Mouse (Mus musculus) C2C12 (cell line): ENCODE results near the gene Mrpl44. TPM values are rescaled to one million over a fixed set of nuclear protein-coding genes. Genes with fewer than 3 reads are reported as not detected.

ENCODE experiments used
- H3K27me3 ChIP-seq: one replicate; pipeline ENCODE4 v1.6.1; 2011; ENCODE audit not compliant: control insufficient read depth, insufficient read depth, insufficient read length
- H3K36me3 ChIP-seq: one replicate; pipeline ENCODE4 v1.6.1; 2011; ENCODE audit not compliant: control insufficient read depth, insufficient read depth
- H3K4me3 ChIP-seq: one replicate; pipeline ENCODE4 v1.5.1; 2011; ENCODE audit warnings: mild to moderate bottlenecking, control low read depth; ENCODE audit not compliant: poor library complexity, insufficient read depth, severe bottlenecking
- H3K79me2 ChIP-seq: one replicate; pipeline ENCODE4 v1.6.1; 2011; ENCODE audit not compliant: control insufficient read depth, insufficient read depth
- H3K79me3 ChIP-seq: one replicate; pipeline ENCODE4 v1.6.1; 2011; ENCODE audit warnings: low read depth, control low read depth
- H3ac ChIP-seq: one replicate; pipeline ENCODE3; 2011; ENCODE audit warnings: low read depth; ENCODE audit not compliant: control insufficient read depth, insufficient read length
- CEBPB ChIP-seq: IDR thresholded peaks from one replicate; pipeline ENCODE4 v1.6.1; 2011; ENCODE audit warnings: low read depth, mild to moderate bottlenecking, control low read depth, moderate library complexity
- CTCF ChIP-seq: IDR thresholded peaks from one replicate; pipeline ENCODE4 v1.5.1; 2011; ENCODE audit not compliant: control insufficient read depth, insufficient read depth, insufficient read length
- FOSL1 ChIP-seq: IDR thresholded peaks from one replicate; pipeline ENCODE4 v1.8.0; 2011; ENCODE audit warnings: mild to moderate bottlenecking, low read length; ENCODE audit not compliant: poor library complexity, insufficient read depth, severe bottlenecking
- MAX ChIP-seq: IDR thresholded peaks from one replicate; pipeline ENCODE4 v1.6.1; 2011; ENCODE audit warnings: mild to moderate bottlenecking, control low read depth
- MYOD1 ChIP-seq: IDR thresholded peaks from one replicate; pipeline ENCODE4 v1.6.1; 2011; ENCODE audit warnings: low read depth; ENCODE audit not compliant: control insufficient read depth, insufficient read length
- MYOG ChIP-seq: IDR thresholded peaks from one replicate; pipeline ENCODE4 v1.6.1; 2011; ENCODE audit not compliant: control insufficient read depth, insufficient read length; ENCODE audit errors: extremely low read depth
- USF1 ChIP-seq: IDR thresholded peaks from one replicate; pipeline ENCODE4 v1.6.1; 2011; ENCODE audit warnings: low read depth, mild to moderate bottlenecking, control low read depth, moderate library complexity
- polyA plus RNA-seq: library from polyadenylated mRNA; unstranded; fragments of >200 nt; fragmentation: generic; extraction: Trizol; gene quantifications from one replicate; pipeline ENCODE4 v1.2.1, GENCODE M21; 2012; ENCODE audit warnings: missing spikeins

Mrpl44 gene
- polyA plus RNA-seq, 1 experiment, result 22.8 TPM

DNA sequence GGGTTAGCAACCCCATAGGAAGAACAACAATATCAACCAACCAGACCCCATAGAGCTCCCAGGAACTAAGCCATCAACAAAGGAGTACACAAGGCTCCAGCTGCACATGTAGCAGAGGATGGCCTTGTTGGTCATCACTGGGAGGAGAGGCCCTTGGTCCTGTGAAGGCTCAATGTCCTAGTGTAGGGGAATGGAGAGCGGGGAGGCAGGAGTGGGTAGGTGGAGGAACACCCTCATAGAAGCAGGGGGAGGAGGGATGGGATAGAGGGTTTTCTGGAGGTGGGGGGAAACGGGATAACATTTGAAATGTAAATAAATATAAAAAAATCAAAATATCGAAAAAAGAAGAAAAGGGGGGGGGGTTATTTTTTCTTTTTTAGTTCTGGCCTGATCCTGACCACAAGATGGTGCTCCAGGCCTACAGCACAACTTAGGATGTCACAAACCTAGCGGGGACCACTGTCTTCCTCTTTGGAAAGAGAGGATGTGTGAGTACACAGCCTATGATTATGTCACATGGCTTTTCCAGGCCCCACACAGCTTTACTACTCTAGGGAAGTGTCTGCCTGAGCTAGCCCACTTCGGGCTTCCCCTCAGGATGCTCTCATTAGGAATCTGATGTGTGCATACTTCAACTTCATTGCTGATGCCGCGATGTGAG, 10.6 kb downstream of the Mrpl44 start:
- no peak for TF ChIP-seq MYOG
- TF ChIP-seq CEBPB, result no peak
- TF ChIP-seq MYOD1, result no peak
- no peak for TF ChIP-seq FOSL1
- TF ChIP-seq CTCF, result no peak
- no peak for TF ChIP-seq USF1
- TF ChIP-seq MAX, result no peak
- Histone ChIP-seq H3K79me2 (no peaks in the 10 kb centered on the region), H3K27me3 (no peaks in the 10 kb centered on the region), H3K4me3 (no peak overlapping the region), H3K36me3 (peaks cover 16% of the 10 kb centered on the region), H3ac (no peak overlapping the region), H3K79me3 (no peaks in the 10 kb centered on the region)

DNA sequence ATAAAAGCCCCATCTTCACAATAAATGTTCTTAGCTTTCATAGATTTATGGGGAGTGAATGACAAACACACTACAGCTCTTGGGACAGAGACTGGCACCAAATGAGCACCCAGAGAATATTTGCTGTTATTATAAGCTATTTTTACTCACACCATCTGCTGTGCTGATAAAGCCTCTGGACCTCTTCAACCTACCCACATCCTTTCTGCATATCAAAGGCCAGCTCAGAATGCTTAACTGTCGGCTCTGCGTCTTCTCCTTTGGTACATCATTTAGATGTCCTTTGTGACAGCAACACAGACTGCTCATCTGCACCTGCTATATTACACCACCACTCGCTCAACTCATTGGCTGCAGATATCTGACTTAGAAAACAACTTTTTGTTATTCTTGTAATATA, 21.3 kb downstream of the Mrpl44 start:
- no peaks in the 10 kb centered on the region for H3K79me3 ChIP-seq
- no peak overlapping the region for H3ac ChIP-seq
- TF ChIP-seq MYOD1, result no peak
- no peak for TF ChIP-seq CTCF
- TF ChIP-seq MAX, result no peak
- no peak for TF ChIP-seq MYOG
- TF ChIP-seq CEBPB, result no peak
- TF ChIP-seq USF1, result no peak
- no peak for TF ChIP-seq FOSL1
- H3K79me2 ChIP-seq, result no peaks in the 10 kb centered on the region
- H3K36me3 ChIP-seq, result no peaks in the 10 kb centered on the region
- H3K27me3 ChIP-seq, result no peaks in the 10 kb centered on the region
- H3K4me3 ChIP-seq, result no peak overlapping the region

- Histone ChIP-seq H3K79me2 (no peaks in the 10 kb centered on the region), H3K4me3 (no peak overlapping the region), H3K36me3 (no peaks in the 10 kb centered on the region), H3K27me3 (no peaks in the 10 kb centered on the region), H3ac (no peak overlapping the region), H3K79me3 (no peaks in the 10 kb centered on the region)
- TF ChIP-seq MYOD1 (no peak), MAX (no peak), CTCF (no peak)
Measured at GRCm38 (mm10) chr1:79802858-79803427, 27.1 kb downstream of the Mrpl44 start.

DNA sequence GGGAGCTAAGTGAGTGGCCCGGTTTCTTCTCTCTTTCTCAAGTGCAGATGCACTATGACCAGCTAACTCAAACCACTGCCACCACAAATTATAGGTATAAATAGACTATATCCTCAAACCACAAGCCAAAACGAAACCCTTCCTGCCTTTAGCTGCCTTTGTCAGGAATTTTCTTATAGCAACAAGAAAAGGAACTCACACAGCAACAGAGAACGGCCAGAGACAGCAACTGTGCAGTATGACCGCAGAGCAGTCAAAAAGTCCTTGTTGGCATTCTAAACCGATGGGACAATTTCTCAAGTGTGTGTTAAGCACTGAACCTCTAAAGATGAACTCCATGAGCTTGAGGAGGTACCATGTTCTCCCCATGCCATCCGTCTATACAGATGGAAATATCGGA, 27.8 kb downstream of the Mrpl44 start:
- TF ChIP-seq USF1 (no peak), CEBPB (no peak), MYOG (no peak), MAX (no peak), FOSL1 (no peak), CTCF (no peak), MYOD1 (no peak)
- Histone ChIP-seq H3ac (no peak overlapping the region), H3K36me3 (no peaks in the 10 kb centered on the region), H3K27me3 (no peaks in the 10 kb centered on the region), H3K79me2 (no peaks in the 10 kb centered on the region), H3K79me3 (no peaks in the 10 kb centered on the region), H3K4me3 (no peak overlapping the region)

- no peaks in the 10 kb centered on the region for H3K27me3 ChIP-seq
- H3K4me3 ChIP-seq, result no peak overlapping the region
Measured at GRCm38 (mm10) chr1:79806865-79807264, 31.0 kb downstream of the Mrpl44 start.

DNA sequence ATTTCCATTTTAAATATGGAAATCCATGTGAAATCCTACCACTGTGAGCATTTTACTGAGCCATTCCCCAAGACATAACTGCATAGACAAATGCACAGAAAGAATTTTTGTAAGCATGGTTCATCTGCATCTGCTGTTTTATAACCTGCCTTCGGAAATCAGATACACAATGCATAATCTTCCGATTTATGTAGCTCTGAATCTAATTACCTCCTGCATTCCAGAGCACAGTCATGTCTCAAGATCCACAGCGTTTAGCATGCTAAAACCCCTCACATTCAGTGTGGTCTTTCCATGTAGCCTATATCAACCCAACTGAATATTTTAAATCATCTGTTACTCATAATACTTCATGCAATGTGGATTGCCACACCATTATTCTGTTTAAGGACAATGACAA, 33.6 kb downstream of the Mrpl44 start:
- H3K27me3 ChIP-seq, result no peaks in the 10 kb centered on the region
- H3K79me2 ChIP-seq, result no peaks in the 10 kb centered on the region

More at GRCm38 (mm10) chr1:79806865-79807264, 31.0 kb downstream of the Mrpl44 start:
- TF ChIP-seq MYOG (no peak), CEBPB (no peak), CTCF (no peak), MYOD1 (no peak), MAX (no peak), FOSL1 (no peak), USF1 (no peak)
- no peak overlapping the region for H3ac ChIP-seq
- no peaks in the 10 kb centered on the region for H3K79me3 ChIP-seq
- no peaks in the 10 kb centered on the region for H3K79me2 ChIP-seq
- H3K36me3 ChIP-seq, result no peaks in the 10 kb centered on the region

More for the DNA sequence above, 33.6 kb downstream of the Mrpl44 start:
- Histone ChIP-seq H3K79me3 (no peaks in the 10 kb centered on the region), H3K36me3 (no peaks in the 10 kb centered on the region), H3K4me3 (no peak overlapping the region), H3ac (no peak overlapping the region)
- TF ChIP-seq FOSL1 (no peak), CTCF (no peak), CEBPB (no peak)
